Mouse (Mus musculus): ENCODE results near the gene Cutc.

DNA sequence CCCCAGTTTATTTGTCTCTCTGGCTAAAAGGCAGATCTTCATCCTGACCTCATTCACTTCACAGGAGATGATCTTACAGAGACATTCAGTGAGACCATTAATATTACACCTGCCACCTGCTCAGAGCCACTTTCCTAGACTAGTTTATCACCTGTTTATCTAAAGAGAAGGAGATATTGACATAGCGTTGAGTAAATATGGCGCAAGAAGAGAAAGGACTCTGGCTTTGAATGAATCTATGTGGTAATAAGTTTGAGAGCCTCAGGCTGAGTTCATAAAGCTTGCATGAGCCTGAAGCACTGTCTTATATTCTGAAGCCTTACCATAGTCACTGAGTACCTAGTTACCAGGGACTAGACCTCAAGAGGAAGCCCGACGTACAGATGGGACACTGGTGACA lies 58.6 kb downstream of the Cutc start:
- TF ChIP-seq GATA1 (IDR thresholded peaks at IDR 0.05; ENCODE audit: borderline replicate concordance, low read length), result no peak
- no peak for TF ChIP-seq FLI1 (IDR thresholded peaks at IDR 0.05; ENCODE audit: low read length)

All from megakaryocyte, embryonic 14.5 days (primary cell).